Mouse (Mus musculus): ENCODE results near the gene Zswim3.

- TF ChIP-seq CTCF (IDR thresholded peaks at IDR 0.05; ENCODE audit: low read depth) (no peak), EP300 (IDR thresholded peaks at IDR 0.05; ENCODE audit: low read depth) (no peak)
Observed at GRCm38 (mm10) chr2:164817206-164817605, 12.3 kb downstream of the Zswim3 start.
